Mouse (Mus musculus) thymus, postnatal 25 days (tissue): ENCODE data around the gene Ppil4.
"Not testable (repeated sequence)": the region's sequence is repeated elsewhere in the genome, so short reads cannot be mapped to it uniquely, and the experiment has no call there.

Experiments used
- DNase-seq: peaks from one replicate; pipeline ENCODE4 v3.0.0; 2022

Ppil4 gene

DNA sequence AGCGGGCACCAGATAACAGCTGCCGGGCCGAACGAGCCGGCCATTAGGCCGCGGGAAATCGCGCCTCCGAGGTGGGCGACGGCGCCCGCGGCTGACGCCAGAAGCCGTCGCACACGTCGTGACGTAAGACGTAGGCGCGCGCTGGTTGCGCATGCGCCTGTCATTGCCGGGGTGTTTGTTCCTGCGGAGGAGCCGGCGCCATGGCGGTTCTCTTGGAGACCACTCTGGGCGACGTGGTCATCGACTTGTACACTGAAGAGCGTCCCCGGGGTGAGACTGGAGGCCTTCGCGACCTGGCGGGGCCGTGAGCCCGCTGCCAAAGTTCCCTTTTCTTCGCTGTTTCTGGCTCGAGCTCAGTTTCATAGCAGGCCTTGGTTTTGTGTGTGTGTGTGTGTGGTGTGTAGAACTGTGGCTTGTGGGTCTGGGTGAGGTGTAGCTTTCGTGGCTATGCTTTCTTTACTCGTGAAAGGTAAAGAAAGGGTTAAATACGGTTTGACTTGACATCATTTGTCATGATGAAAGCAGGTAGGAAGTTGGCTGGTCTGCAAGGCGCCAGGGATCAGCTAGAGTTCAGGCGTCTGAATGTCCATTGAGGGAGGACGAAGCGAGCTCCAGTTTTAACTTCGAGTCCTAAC, at the start of gene Ppil4, which contains the start of gene Ginm1:
Gene Ppil4, plus strand, starts transcription at position 141 of the 635 bp plus-strand sequence.
Gene Ginm1, minus strand, starts transcription at position 74 of the 635 bp plus-strand sequence.
- DNase-seq: peak; percentile 87

DNA sequence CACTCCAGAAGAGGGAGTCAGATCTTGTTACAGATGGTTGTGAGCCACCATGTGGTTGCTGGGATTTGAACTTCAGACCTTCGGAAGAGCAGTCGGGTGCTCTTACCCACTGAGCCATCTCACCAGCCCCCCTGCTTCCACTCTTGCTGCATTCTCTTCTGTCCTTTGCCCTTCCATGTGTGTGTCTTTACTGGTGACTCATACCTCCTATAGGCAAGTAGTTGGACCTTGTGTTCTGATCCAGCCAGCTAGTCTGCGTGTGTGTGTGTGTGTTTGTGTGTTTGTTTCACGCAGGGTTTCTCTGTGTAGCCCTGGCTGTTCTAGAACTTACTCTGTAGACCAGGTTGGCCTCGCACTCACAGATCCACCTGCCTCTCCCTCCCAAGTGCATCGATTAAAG, 47.2 kb upstream of the Ppil4 start:
- DNase-seq: not testable (repeated sequence)

DNA sequence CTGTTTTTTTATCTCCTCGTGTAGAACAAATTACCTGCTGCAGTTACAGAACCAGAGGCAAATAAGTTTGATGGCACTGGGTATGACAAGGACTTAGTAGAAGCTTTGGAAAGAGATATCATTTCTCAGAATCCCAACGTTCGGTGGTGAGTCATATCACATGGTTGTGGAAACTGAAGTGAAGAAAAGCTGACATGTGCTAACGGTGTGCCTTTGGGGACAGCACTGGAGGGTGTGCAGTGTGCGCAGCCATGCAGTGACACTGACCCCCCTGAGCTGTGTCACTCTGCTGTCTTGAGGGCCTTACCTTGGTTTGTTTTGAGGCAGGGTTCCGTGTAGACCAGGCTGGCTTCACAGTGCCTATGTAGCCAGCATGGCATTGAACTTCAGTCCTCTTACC, 43.9 kb upstream of the Ppil4 start:
- no peak for DNase-seq

DNA sequence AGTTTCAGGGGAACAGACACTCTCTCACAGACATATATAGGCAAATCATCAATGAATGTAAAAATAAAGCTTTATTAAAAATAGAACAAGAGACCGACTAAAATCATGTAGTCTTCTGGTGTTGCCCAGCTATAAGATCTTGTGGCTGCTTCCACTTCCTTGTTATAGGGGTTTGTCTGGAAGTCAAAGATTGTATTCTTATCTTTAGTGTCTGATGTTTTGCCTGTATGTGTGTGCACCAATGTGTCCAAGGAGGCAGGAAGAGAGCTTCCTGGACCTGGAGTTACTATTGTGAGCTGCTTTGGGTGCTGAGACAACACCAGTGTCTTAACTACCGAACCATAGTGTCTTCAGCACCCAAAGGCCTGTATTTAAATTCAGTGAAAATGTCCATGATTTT, 35.1 kb upstream of the Ppil4 start:
- DNase-seq: no peak

- no peak for DNase-seq
Measured at GRCm38 (mm10) chr10:7772346-7772745, 20.3 kb upstream of the Ppil4 start.

- no peak for DNase-seq
Measured at GRCm38 (mm10) chr10:7772769-7773168, 19.9 kb upstream of the Ppil4 start.

DNA sequence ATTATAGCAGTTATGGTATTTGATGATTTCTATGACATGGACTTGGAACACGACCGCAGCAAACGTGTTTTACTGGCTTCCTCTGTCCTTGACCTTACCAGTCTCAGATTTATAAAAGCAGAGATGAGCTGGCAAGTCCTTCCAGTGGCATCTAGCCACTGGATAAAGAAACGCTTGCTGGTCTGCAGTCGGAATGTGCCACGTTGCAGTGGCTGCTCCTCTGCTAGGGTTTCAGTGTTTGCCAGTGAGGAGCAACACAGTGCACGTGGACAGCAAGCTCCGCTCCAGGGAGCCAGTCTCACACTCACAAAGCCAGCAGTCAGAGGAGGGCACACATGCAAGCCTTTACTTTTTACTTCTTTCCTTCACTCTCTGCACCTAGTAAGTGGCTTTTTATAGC, 17.3 kb upstream of the Ppil4 start:
- DNase-seq: no peak

- DNase-seq: no peak
Measured at GRCm38 (mm10) chr10:7778361-7778760, 14.3 kb upstream of the Ppil4 start.

GRCm38 (mm10) chr10:7779751-7780237, 12.9 kb upstream of the Ppil4 start:
- no peak for DNase-seq

DNA sequence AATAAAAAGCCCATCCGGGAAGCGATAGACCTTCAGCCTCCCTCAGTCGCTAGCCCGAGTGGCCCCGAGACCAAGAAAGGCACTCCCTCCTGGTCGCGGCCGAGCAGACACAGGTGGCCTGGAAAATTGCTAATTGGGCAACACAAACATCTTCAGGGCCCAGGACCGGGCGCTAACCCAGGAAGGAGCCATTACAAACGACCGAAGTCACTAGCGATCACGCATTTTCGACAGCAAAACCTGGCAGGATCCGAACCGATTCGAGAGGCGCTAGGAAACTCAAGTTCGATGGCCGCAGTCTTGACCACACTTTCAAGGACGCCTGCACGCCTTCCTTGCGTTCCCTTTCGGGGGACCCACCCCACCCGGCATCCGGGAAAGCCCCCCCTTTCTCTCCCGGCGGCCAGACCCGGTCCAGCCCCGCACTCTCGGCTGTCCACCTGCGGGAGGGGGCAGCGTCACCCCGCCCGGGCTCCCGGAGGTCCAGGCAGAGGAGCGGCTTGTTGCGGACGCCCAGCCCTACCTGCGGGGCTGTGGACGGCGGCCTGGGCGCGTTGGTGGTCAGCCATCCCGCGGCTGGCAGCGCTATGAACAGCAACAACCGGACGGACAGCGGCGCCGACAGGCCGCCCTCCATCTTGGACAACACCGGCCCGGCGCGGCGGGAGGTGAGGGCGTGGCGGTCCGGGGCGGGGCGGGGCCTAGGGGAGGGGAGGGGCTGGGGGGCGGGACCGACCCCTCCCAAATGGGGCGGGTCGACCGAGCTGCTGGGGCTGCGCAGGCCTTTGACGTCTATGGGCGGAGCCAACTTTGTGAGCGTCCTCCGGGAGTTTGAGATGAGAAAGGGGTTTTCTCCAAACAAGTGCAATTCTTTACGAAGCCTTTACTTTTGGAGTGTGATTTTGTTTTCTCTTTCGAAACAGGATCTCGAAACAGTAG, 12.2 kb upstream of the Ppil4 start:
- peak; percentile 89 for DNase-seq

GRCm38 (mm10) chr10:7781214-7781613, 11.5 kb upstream of the Ppil4 start:
- DNase-seq: no peak

GRCm38 (mm10) chr10:7787319-7787718, 5.4 kb upstream of the Ppil4 start:
- DNase-seq: no peak

DNA sequence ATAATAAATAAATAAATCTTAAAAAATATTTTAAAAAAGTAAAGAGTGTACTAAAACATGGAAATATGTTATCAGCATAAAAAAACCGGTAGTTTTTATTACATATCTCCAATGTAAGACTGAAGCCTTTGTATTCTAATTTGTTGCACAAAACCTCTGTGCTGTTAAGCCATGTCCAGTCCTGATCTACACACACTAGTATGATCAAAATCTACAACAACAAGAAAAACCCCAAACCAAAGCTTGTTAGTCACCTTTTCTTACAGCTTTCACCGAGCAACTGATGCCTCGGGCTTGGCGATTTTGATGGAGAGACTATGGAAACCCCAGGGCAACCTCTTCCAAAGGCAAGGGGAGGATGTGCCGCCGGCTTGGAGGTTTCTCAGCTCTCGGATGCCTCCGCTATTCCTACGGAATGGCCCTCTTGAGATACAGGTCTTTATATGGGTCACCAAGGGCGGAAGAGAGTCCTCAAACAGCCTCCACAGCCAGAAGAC, 389 bp upstream of the Ppil4 start:
- no peak for DNase-seq

DNA sequence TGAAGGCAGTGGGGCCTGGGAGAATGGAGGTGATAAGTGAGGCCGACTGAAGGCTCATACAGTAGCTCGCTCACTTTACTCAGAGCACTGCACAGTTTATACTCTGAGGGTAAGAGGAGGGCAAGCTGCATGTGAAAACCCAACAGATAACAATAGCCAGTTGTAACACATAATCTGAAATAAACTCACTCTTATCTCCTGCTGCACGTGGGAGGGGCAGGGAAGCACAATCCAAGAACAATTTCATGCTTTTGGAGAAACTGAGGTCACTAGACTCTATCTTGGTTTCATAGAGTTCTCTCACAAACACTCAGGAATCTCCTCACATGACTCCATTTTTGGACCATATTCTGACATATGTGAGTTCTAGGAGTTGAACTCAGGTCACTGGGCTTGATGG, 8.6 kb downstream of the Ppil4 start:
- no peak for DNase-seq

DNA sequence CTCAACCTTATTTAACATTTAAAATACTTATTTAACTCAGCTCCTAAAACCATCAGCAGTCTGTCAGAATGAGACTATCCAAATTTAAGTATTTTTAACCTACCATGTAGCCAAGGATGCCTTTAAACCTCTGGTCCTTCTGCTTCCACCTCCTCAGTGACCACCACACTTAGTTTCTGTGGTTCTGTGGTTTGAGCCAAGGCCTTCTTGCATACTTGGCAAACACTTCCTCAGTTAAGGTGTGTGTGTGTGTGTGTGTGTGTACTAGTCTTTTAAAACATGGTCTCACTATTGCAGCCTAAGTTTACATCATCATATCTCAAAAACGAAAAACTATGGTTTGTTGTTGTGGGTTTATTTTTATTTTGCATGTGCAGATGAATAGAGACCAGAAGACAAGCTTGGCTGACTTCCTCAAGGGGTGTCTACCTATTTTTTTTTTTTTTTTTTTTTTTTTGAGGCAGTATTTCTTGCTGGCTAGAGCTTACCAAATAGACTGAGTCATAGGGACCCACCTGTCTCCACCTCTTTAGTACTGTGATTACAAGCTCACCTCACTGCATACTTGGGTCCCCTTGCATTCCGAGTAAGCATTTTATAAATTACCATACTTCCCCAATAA, 9.9 kb downstream of the Ppil4 start:
- no peak for DNase-seq

- DNase-seq: peak; percentile 60
Measured at GRCm38 (mm10) chr10:7809937-7810336, 17.2 kb downstream of the Ppil4 start.

- no peak for DNase-seq
Measured at GRCm38 (mm10) chr10:7816476-7816875, 23.8 kb downstream of the Ppil4 start.

- no peak for DNase-seq
Measured at GRCm38 (mm10) chr10:7818676-7819075, 26.0 kb downstream of the Ppil4 start.

- DNase-seq: no peak
Measured at GRCm38 (mm10) chr10:7819156-7819555, 26.5 kb downstream of the Ppil4 start.

- no peak for DNase-seq
Measured at GRCm38 (mm10) chr10:7819603-7820002, 26.9 kb downstream of the Ppil4 start.

DNA sequence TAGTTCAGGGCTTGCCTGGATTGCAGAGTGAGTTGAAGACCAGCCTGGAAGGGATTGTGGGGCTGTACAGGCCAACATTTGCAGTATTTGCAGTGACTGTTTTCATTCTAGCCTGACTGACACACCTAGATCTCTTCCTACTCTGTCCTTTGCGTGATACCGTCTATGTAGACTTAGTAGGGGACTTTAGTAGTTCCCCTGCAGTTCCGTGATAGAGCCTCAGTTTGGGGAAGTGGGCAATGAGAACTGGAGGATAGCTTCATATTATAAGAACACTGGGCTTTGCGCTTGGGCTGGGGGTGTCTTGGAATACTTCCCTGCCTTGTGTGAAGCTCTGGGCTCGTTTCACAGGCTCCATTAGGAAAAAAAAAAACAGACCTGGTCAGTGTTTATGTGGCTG, 27.5 kb downstream of the Ppil4 start:
- no peak for DNase-seq

- DNase-seq: no peak
Measured at GRCm38 (mm10) chr10:7821981-7822380, 29.3 kb downstream of the Ppil4 start.

- DNase-seq: no peak
Measured at GRCm38 (mm10) chr10:7824663-7825280, 32.1 kb downstream of the Ppil4 start.
